Mouse (Mus musculus) bone marrow macrophage, adult 2 months (primary cell): Measurements from ENCODE around the gene Tctex1d2.

Experiments
- CTCF ChIP-seq: IDR thresholded peaks from 2 replicates; pipeline ENCODE4 v1.5.1; 2012; ENCODE audit warnings: low read depth, mild to moderate bottlenecking, low read length, moderate library complexity
- POLR2A ChIP-seq: IDR thresholded peaks from 2 replicates; pipeline ENCODE4 v1.6.1; 2012; ENCODE audit warnings: mild to moderate bottlenecking, low read depth, low read length, borderline replicate concordance

- no peak for TF ChIP-seq CTCF
- TF ChIP-seq POLR2A = no peak
Measured at GRCm38 (mm10) chr16:32389841-32390240, 29.7 kb upstream of the Tctex1d2 start.
